Mouse (Mus musculus) thymus, adult 2 months (tissue): ENCODE results near the gene Gm11985. TPM values are rescaled to one million over a fixed set of nuclear protein-coding genes. Genes with fewer than 3 reads are reported as not detected.

Experiments used
- DNase-seq: peaks from one replicate; pipeline ENCODE4 v3.0.0; 2021
- H3K27ac ChIP-seq: fragments of 200-500 bp; 2 replicates; pipeline ENCODE4 v1.5.1; 2012; ENCODE audit warnings: low read length, control low read depth; ENCODE audit not compliant: control insufficient read depth, insufficient read depth
- H3K27me3 ChIP-seq: fragments of 200-500 bp; 2 replicates; pipeline ENCODE4 v1.6.1; 2012; ENCODE audit warnings: mild to moderate bottlenecking, low read length, moderate library complexity, mixed read lengths; ENCODE audit not compliant: control insufficient read depth, insufficient read depth
- H3K36me3 ChIP-seq: fragments of 200-500 bp; 2 replicates; pipeline ENCODE4 v1.6.1; 2012; ENCODE audit warnings: mild to moderate bottlenecking, low read length, moderate library complexity; ENCODE audit not compliant: control insufficient read depth, insufficient read depth
- H3K4me1 ChIP-seq: fragments of 200-500 bp; replicated peaks from 2 replicates; pipeline ENCODE4 v1.6.1; 2012; ENCODE audit warnings: low read length; ENCODE audit not compliant: control insufficient read depth, insufficient read depth
- H3K4me3 ChIP-seq: fragments of 200-500 bp; 2 replicates; pipeline ENCODE4 v1.5.1; 2012; ENCODE audit warnings: mild to moderate bottlenecking, low read length, control low read depth, moderate library complexity; ENCODE audit not compliant: control insufficient read depth, insufficient read depth
- CTCF ChIP-seq: fragments of 200-500 bp; IDR thresholded peaks from 2 replicates; pipeline ENCODE4 v1.5.1; 2012; ENCODE audit warnings: mild to moderate bottlenecking, control low read depth, low read length, moderate library complexity, borderline replicate concordance; ENCODE audit not compliant: control insufficient read depth, poor library complexity, insufficient read depth; ENCODE audit errors: extremely low read depth
- POLR2A ChIP-seq: fragments of 200-500 bp; IDR thresholded peaks from 2 replicates; pipeline ENCODE4 v1.6.1; 2012; ENCODE audit warnings: mild to moderate bottlenecking, low read length, control low read depth, moderate library complexity; ENCODE audit not compliant: control insufficient read depth, poor library complexity, insufficient read depth; ENCODE audit errors: extremely low read depth
- WGBS: fragments of 180-500 bp; shearing (Covaris S2); methylation state at CpG from one replicate; pipeline ENCODE4 v1.1.7; 2018; 5-methylcytosine and 5-hydroxymethylcytosine counted together
- polyA plus RNA-seq: library from polyadenylated mRNA; depleted of rRNA; stranded (reverse); fragments of >200 nt; gene quantifications from 2 replicates; pipeline ENCODE4 v1.2.3, GENCODE M21; 2012

Gene Gm11985
- polyA plus RNA-seq, 1 experiment, result not detected

DNA sequence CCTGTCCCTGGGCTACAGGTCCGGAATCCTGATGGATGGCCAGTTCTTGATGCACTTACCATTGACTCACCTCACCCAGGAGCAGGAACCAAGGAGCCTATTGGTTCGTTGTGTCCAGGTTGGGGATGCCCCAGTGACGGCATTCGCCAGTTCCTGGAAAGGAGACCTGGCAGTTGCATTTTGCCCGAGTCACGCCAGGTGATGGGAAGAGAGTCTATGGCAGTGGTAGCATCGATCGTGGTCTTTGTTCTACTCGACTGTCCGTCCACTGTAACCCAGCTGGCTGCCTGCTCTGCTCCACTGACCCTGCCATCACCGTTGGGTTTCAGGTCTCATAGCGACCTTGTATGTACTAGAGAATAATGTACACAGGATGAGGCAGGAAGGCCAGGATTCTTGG is 36.0 kb downstream of the Gm11985 start:
- Histone ChIP-seq H3K36me3 (no peaks in the 10 kb centered on the region), H3K27ac (no peak overlapping the region), H3K4me1 (peaks cover 20% of the 10 kb centered on the region), H3K27me3 (no peaks in the 10 kb centered on the region), H3K4me3 (no peak overlapping the region)
- 96% methylated on average over 12 of the region's 12 CpGs for WGBS
- TF ChIP-seq POLR2A (no peak), CTCF (no peak)
- no peak for DNase-seq

GRCm38 (mm10) chr11:7150511-7150910 is 37.9 kb downstream of the Gm11985 start:
- no peak for DNase-seq
- WGBS, result 94% methylated on average over 8 of the region's 8 CpGs
- no peaks in the 10 kb centered on the region for H3K27me3 ChIP-seq
- TF ChIP-seq POLR2A (no peak), CTCF (no peak)
- H3K4me1 ChIP-seq, result peaks cover 23% of the 10 kb centered on the region
- no peak overlapping the region for H3K27ac ChIP-seq
- H3K36me3 ChIP-seq, result no peaks in the 10 kb centered on the region
- H3K4me3 ChIP-seq, result no peak overlapping the region

DNA sequence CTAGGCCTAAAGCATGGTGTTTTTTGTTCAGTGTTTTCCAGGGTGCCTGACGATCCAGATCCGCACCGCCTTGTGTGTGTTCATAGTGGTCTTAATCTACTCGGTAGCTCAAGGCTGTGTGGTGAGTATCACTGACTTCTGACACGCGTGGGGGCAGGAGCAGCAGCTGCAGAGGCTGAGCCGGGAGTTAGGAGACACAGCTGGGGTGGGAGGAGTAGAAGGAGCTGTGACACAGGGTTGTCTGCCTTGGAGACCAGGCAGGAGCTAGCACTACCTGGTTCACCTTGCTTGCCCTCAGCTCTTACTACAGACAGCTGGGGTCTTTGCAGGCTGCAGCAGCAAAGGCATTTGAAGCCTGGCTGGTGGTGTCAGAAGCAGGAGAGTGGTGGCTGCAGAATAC is 38.9 kb downstream of the Gm11985 start:
- H3K27me3 ChIP-seq, result no peaks in the 10 kb centered on the region
- no peak overlapping the region for H3K4me3 ChIP-seq
- H3K36me3 ChIP-seq, result no peaks in the 10 kb centered on the region
- peak overlapping the region; percentile 60 for H3K27ac ChIP-seq
- peak; percentile 28 for DNase-seq
- 79% methylated on average over 7 of the region's 7 CpGs for WGBS
- peaks cover 31% of the 10 kb centered on the region for H3K4me1 ChIP-seq
- TF ChIP-seq POLR2A (no peak), CTCF (no peak)

DNA sequence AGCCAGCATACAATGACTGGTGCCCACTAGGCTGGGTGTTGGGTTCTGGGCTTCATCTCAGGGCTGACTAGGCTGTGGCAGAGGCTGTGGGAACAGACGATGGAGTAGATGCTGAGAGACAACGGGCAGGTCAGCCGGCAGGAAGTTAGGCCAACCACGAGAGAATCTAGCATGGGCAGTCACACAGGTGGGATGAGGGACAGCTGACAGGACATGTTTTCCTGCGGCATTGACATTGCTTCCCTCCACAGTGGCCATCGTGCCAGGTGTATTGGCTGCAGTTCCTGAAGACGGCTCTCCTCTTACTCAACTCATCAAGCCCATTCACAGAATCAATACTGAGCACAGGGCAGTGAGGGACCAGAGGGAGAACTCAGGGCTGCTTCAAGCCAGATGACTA is 40.4 kb downstream of the Gm11985 start:
- Histone ChIP-seq H3K4me1 (peaks cover 36% of the 10 kb centered on the region), H3K4me3 (no peak overlapping the region), H3K36me3 (no peaks in the 10 kb centered on the region), H3K27me3 (no peaks in the 10 kb centered on the region), H3K27ac (no peak overlapping the region)
- 78% methylated on average over 7 of the region's 7 CpGs for WGBS
- no peak for TF ChIP-seq CTCF
- no peak for TF ChIP-seq POLR2A
- DNase-seq, result no peak

DNA sequence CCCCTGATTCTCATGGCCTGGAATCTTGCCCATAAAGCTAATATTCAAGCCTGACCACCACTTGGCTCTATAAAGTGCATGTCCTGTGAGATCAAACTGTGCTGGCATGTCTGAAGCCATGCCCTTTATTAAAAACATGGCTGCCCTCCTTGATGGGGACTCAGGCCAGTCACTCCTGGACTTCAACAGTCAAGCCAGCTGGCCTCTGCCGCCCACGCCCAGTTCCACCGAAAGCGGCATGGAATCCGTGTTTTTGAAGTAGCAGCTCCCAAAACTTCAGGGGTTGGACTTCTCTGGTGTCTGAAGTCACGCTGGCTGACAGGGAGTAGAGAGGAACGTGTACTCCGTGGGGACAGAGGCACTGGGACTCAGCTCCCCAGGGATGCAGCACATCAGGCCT is 40.8 kb downstream of the Gm11985 start:
- Histone ChIP-seq H3K27ac (no peak overlapping the region), H3K27me3 (no peaks in the 10 kb centered on the region), H3K4me3 (no peak overlapping the region), H3K4me1 (peaks cover 36% of the 10 kb centered on the region), H3K36me3 (no peaks in the 10 kb centered on the region)
- TF ChIP-seq CTCF (no peak), POLR2A (no peak)
- 97% methylated on average over 8 of the region's 8 CpGs for WGBS
- DNase-seq, result no peak

GRCm38 (mm10) chr11:7145221-7145620 is 43.1 kb downstream of the Gm11985 start:
- WGBS, result 4% methylated on average over 4 of the region's 4 CpGs
- no peak for TF ChIP-seq POLR2A
- TF ChIP-seq CTCF, result no peak
- peak overlapping the region; percentile 73 for H3K27ac ChIP-seq
- no peaks in the 10 kb centered on the region for H3K27me3 ChIP-seq
- DNase-seq, result peak; percentile 72
- no peaks in the 10 kb centered on the region for H3K36me3 ChIP-seq
- H3K4me3 ChIP-seq, result no peak overlapping the region
- H3K4me1 ChIP-seq, result peaks cover 36% of the 10 kb centered on the region

DNA sequence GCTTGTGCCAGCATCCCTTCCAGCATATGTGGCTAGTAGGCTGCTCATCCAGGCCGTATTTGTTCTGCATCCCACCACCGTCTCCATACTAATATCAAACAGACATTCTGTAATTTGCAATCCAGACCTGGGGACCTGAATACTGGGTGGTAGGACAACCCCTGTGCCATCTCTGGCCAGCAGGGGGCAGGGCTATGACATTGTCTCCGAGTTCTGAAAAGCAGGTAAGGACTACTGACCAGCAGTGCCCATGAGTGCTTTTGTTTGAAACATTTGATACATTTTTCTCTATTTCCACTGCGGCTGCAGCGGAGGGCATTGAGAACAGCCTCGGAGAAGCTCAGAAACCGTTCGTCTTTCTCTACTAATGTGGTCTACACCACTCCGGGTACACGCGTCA is 44.0 kb downstream of the Gm11985 start:
- DNase-seq, result peak; percentile 39
- Histone ChIP-seq H3K4me1 (peaks cover 30% of the 10 kb centered on the region), H3K4me3 (no peak overlapping the region), H3K36me3 (no peaks in the 10 kb centered on the region), H3K27ac (peak overlapping the region; percentile 13; the same call in 1 of the 2 replicates), H3K27me3 (no peaks in the 10 kb centered on the region)
- no peak for TF ChIP-seq CTCF
- no peak for TF ChIP-seq POLR2A
- WGBS, result 88% methylated on average over 11 of the region's 11 CpGs
